Mouse (Mus musculus): ENCODE data around the gene Tle3. TPM values are rescaled to one million over a fixed set of nuclear protein-coding genes. Genes with fewer than 3 reads are reported as not detected.

The Tle3 gene
- polyA plus RNA-seq, 2 experiments from 2014 or later: 20.4 to 21.1 TPM

DNA sequence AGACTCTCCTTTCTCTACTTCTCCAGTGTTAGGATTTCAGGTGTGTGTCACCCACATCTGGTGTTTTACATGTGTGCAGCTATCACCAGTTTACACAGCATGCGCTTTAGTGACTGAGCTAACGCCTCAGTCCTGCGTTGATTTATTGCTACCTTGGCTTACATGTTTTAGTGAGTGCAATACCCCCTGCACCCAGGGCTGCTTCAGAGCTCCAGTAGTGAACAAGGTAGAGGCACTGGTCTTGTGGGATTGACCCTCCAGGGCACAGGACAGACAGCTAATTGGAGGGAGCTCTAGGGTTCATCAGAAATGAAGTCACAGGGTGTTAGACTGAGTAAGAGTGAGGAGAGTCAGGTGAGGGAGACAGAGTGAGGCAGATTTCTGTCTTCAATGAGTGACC is 12.4 kb upstream of the Tle3 start:
- no peak for ATAC-seq

DNA sequence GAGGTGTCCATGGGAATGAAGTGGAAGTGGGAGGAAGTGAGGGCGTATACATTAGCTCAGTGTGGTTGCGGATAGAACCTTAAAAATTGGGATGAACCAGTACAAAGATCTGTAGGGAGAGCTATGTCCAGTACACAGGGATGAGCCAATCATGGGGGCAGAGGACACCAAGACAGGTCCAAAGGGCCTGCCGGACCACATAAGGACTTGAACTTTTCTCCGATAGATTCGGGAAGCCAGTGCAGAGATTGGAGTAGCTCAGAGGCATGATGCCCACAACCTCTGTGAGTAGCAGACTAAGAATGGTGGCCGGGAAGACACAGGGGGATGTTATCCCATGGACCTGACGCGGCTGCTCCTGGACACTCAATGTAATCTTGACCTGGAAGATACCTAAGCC is 12.0 kb upstream of the Tle3 start:
- ATAC-seq: no peak

DNA sequence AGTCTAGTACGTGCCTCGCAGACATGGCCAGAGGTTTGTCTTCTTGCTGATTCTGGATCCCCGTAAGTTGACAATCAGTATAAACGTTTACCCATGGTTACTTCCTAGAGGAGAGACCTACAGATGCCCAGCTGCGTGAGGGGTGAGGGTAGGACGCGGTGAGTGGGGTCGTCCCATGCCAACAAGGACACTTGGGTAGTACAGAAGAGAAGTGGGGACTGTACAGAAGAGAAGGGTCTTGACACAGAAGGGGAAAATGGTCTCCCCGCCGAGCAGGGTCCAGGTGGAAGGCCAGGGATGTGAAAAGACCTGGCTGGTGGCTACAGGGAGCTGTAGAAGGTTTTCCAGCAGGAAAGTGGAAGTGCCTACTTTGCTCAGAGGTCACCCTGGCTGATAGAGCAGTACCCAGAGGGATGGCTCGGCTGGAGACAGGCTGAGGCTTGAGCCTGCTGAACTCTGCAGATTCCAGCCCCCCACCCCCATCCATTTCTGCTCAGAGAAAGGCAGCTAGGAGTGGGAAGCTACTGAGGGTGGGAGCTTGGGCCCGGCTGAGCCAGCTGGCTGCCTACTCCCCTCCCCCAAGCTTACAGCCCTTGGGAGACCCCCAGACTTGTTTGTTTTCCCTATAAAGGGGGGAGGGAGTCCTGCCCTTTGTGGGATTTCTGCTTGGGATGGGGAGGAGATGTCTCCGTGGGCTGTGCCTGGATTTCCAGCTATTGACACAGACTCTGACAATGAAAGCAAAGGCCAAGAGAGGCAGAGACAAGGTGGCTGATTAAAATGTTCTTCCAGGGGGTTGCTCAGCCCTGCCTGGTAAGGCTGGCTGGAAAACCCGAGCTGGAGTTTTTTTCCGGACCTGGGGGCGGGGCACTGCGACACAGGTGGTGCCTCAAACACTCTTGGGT is 11.2 kb upstream of the Tle3 start:
- ATAC-seq: no peak

DNA sequence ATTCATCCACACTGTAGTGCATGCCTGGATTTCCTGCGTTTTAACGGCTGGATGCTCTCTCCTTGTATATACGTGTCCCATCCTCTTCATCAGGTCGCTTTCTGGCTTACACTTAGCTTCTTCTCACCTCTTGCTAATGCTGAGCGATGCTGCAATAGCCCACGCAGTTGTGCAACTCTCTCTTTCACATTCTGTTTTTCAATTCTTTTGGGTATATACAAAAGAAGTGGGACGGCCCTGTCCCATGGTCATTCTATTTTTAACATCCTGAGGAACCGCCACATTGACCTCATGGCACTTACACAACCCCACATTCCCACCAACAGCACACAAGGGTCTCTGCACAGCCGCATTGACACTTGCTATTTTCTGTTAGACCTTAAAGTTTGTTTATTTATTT is 9.0 kb upstream of the Tle3 start:
- ATAC-seq: no peak

DNA sequence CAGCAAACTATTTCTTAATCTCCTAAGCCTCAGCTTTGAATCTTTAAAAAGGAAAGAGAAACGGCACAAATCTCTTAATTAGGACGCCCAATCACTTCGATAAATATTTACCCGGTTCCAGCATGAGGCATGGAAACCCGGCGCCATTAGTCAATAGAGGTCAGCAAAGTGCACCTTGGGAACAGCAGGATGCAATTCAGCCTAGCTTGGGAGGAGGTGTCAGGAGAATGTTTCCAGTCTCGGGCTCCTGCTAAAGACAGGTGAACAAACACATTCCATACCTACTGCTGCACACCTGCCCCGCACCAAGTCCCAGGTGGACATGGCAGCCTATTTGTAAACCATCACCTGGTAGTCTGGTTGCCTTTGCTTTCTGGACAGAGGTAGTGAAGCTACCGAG is 6.1 kb upstream of the Tle3 start:
- no peak for ATAC-seq

DNA sequence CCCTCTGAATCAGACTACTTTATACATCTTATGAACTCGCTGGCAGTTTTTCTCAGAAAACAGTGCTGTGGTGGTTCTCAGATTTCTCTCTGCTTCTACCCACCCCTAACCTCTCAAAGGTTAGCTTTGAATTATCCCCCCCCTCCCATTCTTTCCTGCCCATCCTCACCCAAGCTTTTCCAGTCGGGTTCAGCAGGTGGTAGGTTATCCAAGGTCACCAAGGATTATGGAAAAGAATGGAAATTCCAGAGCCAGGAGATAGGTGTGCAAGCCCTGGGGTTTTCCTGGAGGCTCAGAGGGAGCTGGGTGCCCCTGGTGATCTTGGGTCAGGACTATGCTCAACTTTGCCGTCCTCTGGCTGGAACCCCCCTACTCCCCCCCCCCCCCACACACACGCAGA is 5.0 kb upstream of the Tle3 start:
- no peak for ATAC-seq

DNA sequence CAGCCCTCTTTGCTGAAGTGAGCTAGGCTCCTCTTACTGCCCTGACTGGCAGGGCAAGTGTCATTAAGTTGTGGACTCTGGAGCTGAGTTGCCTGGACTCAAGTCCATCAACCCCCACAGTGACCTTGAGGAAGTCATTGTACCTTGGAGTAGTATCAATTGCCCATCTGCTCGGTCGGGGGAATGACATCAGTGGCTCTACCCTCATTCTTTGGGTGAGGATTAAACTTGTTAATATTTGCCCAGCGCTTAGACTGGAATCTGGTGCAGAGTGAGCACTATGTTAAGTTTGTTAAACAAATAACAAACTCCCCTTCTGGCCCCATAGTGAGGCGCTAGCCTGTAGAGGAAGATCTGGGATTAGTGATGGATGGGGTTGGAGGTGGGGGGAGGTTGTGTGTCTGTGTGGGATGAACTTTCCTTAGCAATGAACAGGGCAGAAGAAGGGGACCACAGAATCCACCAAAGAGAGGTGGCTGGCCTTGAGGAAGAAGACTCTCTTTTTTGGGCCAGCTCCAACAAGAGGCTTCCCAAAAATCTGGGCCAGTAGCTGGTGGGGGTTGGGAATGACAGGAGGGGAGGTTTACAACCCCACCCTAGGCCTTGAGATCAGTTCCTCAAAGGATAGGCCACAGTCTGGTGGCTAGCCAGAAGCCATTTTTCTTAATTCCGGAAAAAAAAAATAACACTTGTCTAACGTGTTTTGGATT is 4.2 kb upstream of the Tle3 start:
- ATAC-seq: no peak

DNA sequence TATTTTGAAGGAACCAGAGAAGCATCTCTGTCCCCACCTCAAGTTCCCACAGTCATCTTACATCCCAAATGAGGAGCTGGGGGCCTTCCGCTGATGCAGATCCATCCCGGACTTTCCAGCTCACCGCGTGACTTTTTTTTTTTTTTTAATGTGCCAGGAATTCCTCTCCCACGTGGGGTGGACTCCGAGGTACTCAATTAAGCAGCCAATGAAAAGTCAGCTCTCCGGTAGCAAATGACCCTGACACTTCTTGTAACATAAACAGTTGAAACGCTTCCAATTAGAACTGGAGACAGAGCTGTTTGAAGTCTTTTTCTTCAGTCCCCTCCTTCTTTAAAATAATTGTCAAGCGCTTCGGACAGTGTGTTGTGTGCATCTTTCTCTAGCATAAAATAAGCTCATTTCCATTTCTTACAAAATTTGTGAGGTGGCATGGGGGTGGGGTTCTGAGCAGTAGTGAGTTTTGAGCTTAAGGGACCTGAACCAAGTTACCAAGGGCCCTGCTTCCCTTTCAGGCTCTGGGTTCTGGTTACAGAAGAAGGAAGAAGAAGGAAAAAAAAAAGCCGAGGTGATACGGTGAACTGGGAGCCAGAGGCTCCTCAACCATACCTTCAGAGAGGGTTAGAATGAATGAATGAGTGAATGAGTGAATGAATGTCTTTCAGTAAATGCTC is 3.5 kb upstream of the Tle3 start:
- ATAC-seq: no peak

DNA sequence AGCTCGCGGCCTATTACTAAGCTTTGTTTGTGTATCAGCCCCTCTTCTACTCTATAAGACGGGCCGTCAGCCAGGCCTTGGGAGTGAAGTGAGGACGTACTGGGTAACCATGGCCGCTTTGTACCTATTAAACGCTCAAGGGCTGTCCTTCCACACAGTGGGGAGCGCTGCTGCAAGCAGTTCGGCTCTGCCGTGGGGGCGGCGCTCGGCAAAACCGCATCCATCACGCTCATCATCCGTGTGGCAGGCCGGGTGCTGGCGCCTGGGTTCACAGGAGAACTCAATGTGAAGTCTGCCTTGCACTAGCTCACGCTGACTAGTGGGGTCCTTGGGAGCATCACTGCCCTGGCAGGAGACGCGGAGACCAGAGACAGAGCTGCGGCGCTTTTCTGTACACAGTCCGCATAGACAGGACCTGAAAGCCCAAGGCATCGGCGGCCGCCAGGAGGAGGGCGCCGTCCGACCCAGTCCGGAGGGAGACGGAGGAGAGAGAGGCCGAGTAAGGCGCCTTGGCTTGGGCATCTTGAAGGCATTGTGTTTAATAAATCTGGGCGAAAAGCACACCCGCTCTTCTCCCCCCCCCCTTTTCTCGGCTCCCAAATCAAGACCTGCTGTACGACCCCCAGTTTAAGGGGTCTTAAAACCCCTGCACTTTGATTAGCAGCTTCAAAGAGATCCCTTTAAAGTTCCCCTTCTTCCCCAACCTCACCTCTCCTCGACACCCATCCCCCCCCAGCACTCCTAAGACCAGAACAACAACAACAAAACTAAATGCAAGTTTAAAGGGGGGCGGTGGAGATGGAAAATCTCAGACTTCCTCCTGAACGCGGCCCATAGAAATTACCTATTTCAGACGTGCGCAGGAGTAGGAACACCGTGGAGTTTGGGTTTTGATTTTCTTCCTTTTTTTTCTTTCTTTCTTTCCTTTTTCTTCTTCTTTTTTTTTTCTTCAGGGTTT is 2.6 kb upstream of the Tle3 start:
- ATAC-seq: peak; percentile 8

DNA sequence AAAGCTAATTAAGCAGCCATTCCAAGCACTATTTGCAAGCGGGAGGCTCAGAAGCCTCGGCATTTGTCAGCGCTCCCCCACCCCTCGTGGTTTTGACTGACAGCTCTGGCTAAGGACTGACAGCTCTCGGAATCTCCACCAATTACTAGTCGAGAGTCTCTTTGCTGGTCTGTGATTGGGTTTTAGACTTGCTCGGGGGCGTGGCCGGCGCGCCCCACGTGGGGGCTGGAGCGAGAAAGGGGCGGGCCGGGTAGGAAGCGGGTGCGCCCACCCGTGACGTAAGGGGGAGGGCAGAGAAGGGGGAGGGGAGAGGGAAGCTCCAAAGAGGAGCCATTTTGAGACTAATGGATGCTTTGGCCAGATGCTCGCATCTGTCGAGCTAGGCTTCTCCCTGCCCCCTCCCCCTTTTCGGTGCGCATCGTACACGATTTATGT is 1.7 kb upstream of the Tle3 start:
- ATAC-seq: peak; percentile 70

DNA sequence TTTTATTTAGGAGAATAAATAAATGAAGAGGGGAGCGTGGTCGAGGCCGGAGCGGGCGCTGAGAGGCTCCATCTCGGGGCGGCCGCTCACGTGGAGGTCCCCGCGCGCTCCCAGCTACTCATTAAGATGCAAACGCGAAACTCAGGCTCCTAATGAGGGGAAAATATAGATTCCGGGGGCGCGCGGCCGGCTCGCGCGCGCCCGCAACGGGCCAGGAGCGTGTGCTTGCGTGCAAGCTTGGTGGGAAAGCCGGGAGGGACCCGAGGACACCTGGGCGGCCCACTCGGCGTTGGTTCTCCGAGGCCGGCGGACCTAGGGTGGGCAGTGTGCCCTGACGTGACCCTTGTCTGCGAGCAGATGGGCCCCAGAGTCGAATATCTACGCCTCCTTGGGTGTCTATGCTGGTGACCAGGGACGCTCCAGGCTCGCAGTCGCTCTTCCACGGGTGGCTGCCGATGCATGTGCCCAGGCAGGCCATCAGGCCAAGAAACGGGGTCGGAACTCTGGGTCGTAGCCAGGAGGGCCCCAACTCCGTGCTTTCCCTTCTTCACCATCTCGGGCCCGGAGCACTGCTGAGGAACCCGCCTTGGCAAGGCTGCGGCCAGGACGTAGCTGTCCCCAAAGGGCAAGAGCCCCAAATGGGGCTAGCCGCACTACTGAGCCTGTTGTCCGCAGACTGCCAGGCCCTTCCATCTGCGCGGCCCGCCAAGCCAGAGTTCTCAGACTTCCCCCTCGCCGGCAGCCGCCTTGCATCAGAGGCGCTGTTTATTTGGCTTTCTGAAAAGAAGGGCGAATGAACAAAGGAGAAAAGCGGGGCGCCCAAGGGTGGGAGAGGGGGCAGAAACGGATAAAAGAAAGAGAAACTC is 1.0 kb upstream of the Tle3 start:
- ATAC-seq: no peak

DNA sequence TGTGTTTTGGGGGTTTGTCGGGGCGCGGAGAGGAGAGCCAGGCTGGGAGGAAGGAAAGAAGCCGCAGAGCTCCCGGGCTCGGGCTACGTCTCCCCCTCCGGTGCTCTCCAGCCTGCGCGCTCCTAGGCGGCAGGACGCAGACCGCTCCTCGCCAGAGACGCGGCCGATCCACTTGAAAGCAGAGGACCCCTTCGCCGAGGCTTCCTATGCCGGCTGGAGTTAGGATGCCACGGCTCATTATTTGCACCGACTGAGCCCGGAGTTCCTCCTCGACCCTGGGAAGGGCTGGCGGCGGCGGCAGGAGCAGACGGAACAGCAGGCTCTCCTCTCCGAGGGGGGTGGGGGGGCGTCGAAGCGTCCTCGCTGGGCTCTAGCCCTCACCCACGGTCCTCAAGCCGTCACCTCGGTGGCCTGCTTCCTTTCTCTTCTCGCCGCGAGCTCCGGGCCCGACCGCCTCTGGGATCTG is 377 bp downstream of the Tle3 start:
- peak; percentile 15 for ATAC-seq

DNA sequence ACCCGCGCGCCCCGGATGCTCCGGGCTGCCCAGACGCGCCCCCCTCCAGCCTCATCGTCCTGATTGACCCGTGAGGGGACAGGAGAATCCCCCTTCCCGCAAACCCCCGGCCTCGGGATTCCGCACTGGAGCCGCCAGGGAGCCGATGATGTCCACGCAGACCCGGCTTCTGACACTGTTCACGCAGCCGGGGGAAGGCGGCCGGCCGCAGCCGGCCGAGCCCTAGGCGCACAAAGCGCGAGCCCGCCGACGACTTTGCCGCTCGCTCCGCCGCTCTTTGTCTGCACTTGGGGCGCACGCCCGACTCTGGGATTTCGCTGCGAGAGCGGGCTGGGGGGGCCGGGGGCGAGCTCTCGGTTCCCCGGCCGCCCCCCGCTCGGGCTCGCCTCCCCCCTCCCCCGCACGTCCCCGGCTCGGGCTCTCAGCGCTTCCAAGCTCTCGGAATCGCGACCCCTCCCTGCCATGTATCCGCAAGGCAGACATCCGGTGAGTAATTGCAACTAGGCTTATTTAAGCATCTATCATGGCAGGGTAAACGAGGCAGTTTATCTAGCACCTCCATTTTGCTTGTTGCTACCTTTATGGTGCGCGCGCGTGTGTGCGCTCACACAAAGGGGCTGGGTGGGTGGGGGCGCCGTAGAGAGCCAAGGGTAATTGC is 939 bp downstream of the Tle3 start:
- no peak for ATAC-seq

DNA sequence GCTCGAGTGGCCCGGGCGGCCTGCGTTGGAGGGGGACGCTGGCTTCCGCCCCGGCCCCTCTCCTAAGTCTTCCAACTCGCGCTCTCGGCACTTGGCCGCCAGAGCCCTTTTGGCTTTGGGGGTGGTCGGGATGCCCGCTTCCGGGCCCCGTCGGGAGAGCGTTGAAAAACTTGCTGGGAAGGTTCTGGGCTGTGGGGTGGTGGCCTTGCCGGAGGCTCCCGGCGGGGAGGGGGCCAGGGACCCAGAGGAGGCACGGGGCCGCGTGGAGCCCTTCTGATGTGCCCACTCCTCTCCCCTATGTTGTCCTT is 1.4 kb downstream of the Tle3 start:
- no peak for ATAC-seq

DNA sequence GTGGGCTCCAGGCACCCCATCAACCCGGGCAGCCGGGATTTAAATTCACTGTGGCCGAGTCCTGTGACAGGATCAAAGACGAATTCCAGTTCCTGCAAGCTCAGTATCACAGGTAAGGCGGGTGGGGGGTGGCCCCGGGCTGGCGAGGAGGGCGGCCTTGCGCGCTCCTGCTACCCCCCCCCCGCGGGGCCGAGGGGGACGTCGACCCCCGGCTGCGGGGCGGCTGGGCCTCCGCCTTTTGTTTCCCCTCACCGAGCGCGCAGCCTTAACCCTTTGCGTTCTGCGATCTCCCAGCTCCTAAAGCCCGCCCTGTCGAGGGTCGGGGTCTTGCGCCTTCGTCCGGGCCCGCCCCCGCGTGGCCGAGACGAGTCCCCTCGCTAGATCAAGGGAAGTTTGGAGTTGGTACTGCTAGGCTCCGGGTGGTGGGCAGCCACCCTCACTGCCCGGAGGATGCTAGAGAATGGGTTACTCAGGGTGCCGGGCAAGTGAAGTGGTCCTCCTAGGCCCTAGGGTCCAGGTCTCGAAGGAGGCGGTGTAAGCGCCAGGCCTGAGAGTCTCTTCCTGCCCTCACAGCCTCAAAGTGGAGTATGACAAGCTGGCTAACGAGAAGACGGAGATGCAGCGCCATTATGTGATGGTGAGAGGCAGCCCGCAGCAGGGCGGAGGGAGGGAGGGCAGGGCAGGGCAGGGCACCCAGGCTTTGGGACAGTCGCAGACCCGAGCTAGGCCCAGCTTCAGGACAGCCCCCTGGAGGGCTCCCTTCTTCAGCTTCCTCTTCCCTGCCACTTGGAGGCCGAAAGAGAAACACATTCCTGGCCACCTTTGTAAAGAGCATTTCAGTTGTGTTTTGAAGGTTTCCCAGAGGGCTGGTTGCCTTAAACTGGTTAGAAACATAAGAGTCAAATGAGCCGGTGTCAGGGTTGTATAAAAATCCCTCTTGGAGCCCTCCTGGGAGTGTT is 2.1 kb downstream of the Tle3 start:
- no peak for ATAC-seq

DNA sequence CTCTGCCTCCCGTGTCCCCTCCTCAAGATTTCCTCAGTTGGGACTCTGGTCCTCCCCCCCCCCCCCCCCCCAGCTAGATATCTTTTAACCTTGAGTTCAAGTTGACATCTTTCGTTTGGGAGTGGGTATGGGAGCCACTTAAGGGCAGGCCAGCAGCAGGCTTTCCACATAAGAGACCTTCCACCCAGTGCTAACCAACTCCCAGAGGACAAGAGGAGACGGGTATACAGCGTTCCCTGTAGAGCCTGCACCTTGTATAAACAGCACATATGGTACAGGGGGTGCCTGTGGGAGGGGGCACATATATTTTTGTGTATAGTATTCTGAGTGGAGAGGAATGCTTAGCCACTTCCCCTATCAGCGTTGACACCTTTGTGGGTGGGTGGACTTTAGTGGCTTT is 2.8 kb downstream of the Tle3 start:
- ATAC-seq: no peak

DNA sequence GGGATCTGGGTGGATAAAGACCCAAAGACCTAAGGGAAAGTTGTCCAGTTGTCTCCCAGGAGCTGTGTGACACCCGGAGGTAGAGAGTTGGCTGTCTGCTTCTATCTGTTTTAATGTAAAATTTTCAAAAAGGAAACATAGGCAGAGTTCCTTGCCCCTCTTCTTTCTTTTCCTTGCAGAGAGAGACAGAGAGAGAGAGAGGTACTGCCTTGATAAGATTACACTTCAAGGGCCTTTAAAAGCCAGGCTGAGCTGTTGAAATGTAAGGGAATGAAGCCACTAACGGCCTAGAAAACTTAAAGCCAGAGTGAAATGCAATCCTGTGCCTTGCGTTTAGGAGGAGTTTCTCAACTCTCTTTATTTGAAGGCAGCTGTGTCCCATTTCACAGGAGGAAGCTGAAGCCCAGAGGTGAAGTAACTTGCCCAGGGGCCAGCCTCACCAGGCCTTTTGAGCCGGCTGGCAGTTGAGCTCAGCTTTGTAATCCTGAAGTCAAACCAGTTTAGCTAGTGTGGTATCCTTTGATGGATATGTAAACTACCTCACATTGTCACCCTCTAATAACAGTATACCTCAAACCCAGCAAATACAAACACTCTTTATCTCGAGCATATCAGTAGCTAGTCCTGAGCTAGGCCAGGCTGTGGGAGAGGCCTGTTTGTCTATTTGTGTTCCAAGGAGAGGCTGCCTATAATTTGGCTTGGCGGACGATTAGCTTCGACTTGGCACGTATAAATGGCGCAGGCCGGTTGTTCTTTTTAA is 3.8 kb downstream of the Tle3 start:
- no peak for ATAC-seq

DNA sequence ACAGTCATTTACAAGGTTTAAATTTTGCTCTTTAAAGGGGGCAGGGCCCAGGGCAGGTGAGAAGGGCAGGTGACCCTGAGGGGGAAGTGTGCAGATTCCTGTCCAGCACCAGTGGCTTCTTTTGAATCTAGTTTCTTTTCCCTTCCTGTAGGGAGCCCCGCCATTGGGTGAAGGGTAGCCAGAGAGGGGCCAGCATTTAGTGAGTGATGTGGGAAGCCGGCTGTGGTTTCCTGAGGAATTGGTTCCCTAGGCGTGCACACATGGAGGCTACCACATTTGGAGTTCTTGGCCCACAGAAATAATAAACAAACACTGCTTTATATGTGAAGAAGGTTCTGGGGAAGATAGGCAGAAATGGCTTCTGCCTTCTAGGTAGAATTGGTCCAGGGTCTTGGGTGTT is 4.5 kb downstream of the Tle3 start:
- ATAC-seq: no peak

Measured in activated CD4-positive, CD25-positive, alpha-beta regulatory T cell, adult 4 months (primary cell).